Mouse (Mus musculus) activated CD4-positive, CD25-positive, alpha-beta regulatory T cell (primary cell): ENCODE data around the gene Gm31371. TPM values are rescaled to one million over a fixed set of nuclear protein-coding genes. Genes with fewer than 3 reads are reported as not detected.

Experiments
- polyA plus RNA-seq, 2 experiments: library from polyadenylated mRNA; unstranded; fragments of 100-300 nt; shearing (Covaris generic); gene quantifications; one replicate each; pipeline ENCODE4 v1.2.1; 2017

Gm31371 gene
- polyA plus RNA-seq = not detected

GRCm38 (mm10) chr8:19903092-19903491 lies at the start of gene Gm31371:
TSS of gene Gm31371 (plus strand) at chr8:19903392.

Other genes with a start within 250 kb of the Gm31371 start
- not detected for gene 4930467E23Rik, start 173.8 kb upstream of the Gm31371 start, polyA plus RNA-seq